Mouse (Mus musculus): ENCODE data around the gene Serf2. TPM values are rescaled to one million over a fixed set of nuclear protein-coding genes. Genes with fewer than 3 reads are reported as not detected.
A peak's percentile ranks its signal among the peaks of the same experiment; 100 is the strongest.

Serf2 gene
- polyA plus RNA-seq, 2 experiments = 459 to 635 TPM

- H3K9me3 ChIP-seq (ENCODE audit: control insufficient read depth, low read length) = no peaks in the 10 kb centered on the region
- no peak for ATAC-seq (ENCODE audit: low FRiP score, low read depth)
- no peaks in the 10 kb centered on the region for H3K27me3 ChIP-seq (ENCODE audit: control insufficient read depth, insufficient read depth, low read length)
- no peak overlapping the region for H3K4me2 ChIP-seq (replicated peaks; ENCODE audit: low read depth, low read length, severe bottlenecking)
- H3K36me3 ChIP-seq (ENCODE audit: control insufficient read depth, insufficient read depth, low read length) = peaks cover 11% of the 10 kb centered on the region; the same call in 1 of the 2 replicates
- no peak overlapping the region for H3K4me3 ChIP-seq (replicated peaks; ENCODE audit: low read length)
- peaks cover 22% of the 10 kb centered on the region for H3K4me1 ChIP-seq (ENCODE audit: control insufficient read depth, insufficient read depth, low read length)
- DNase-seq (ENCODE audit: low spot score) = no peak
- no peak overlapping the region for H3K27ac ChIP-seq (replicated peaks; ENCODE audit: low read depth, low read length)
- no peak overlapping the region for H3K9ac ChIP-seq (ENCODE audit: low read depth, low read length, severe bottlenecking)
- TF ChIP-seq POLR2A (IDR thresholded peaks at IDR 0.05; ENCODE audit: borderline replicate concordance, extremely low read depth, insufficient read depth, insufficient read length) = no peak
- 68% methylated on average over 4 of the region's 4 CpGs for WGBS
These were observed 2.5 kb upstream of the Serf2 start for GRCm38 (mm10) chr2:121446506-121446905.

- Histone ChIP-seq H3K27ac (replicated peaks; ENCODE audit: low read depth, low read length) (no peak overlapping the region), H3K9ac (ENCODE audit: low read depth, low read length, severe bottlenecking) (no peak overlapping the region), H3K36me3 (ENCODE audit: control insufficient read depth, insufficient read depth, low read length) (peaks cover 13% of the 10 kb centered on the region; the same call in 1 of the 2 replicates), H3K27me3 (ENCODE audit: control insufficient read depth, insufficient read depth, low read length) (no peaks in the 10 kb centered on the region), H3K9me3 (ENCODE audit: control insufficient read depth, low read length) (no peaks in the 10 kb centered on the region), H3K4me3 (replicated peaks; ENCODE audit: low read length) (no peak overlapping the region), H3K4me2 (replicated peaks; ENCODE audit: low read depth, low read length, severe bottlenecking) (no peak overlapping the region), H3K4me1 (ENCODE audit: control insufficient read depth, insufficient read depth, low read length) (peaks cover 17% of the 10 kb centered on the region)
- ATAC-seq (ENCODE audit: low FRiP score, low read depth) (no peak), DNase-seq (ENCODE audit: low spot score) (no peak)
- no peak for TF ChIP-seq POLR2A (IDR thresholded peaks at IDR 0.05; ENCODE audit: borderline replicate concordance, extremely low read depth, insufficient read depth, insufficient read length)
- 90% methylated on average over 3 of the region's 3 CpGs for WGBS
These were observed 2.0 kb upstream of the Serf2 start for GRCm38 (mm10) chr2:121447006-121447405.

- DNase-seq (ENCODE audit: low spot score) = peak; percentile 64
- Histone ChIP-seq H3K4me2 (replicated peaks; ENCODE audit: low read depth, low read length, severe bottlenecking) (peak overlapping the region; percentile 89), H3K4me1 (ENCODE audit: control insufficient read depth, insufficient read depth, low read length) (peaks cover 10% of the 10 kb centered on the region), H3K36me3 (ENCODE audit: control insufficient read depth, insufficient read depth, low read length) (peaks cover 24% of the 10 kb centered on the region), H3K4me3 (replicated peaks; ENCODE audit: low read length) (peak overlapping the region; percentile 99), H3K9me3 (ENCODE audit: control insufficient read depth, low read length) (no peaks in the 10 kb centered on the region), H3K9ac (ENCODE audit: low read depth, low read length, severe bottlenecking) (peak overlapping the region; percentile 61), H3K27ac (replicated peaks; ENCODE audit: low read depth, low read length) (peak overlapping the region; percentile 94), H3K27me3 (ENCODE audit: control insufficient read depth, insufficient read depth, low read length) (no peaks in the 10 kb centered on the region)
- no peak for TF ChIP-seq POLR2A (IDR thresholded peaks at IDR 0.05; ENCODE audit: borderline replicate concordance, extremely low read depth, insufficient read depth, insufficient read length)
- 17% methylated on average over 9 of the region's 9 CpGs for WGBS
- no peak for ATAC-seq (ENCODE audit: low FRiP score, low read depth)
These were observed 859 bp upstream of the Serf2 start for GRCm38 (mm10) chr2:121448136-121448535.

- H3K4me2 ChIP-seq (replicated peaks; ENCODE audit: low read depth, low read length, severe bottlenecking) = peak overlapping the region; percentile 89
- DNase-seq (ENCODE audit: low spot score) (no peak), ATAC-seq (ENCODE audit: low FRiP score, low read depth) (peak; percentile 34)
- H3K9ac ChIP-seq (ENCODE audit: low read depth, low read length, severe bottlenecking) = peak overlapping the region; percentile 93
- H3K27ac ChIP-seq (replicated peaks; ENCODE audit: low read depth, low read length) = peak overlapping the region; percentile 94
- 5% methylated on average over 44 of the region's 54 CpGs for WGBS
- peak overlapping the region; percentile 99 for H3K4me3 ChIP-seq (replicated peaks; ENCODE audit: low read length)
- TF ChIP-seq POLR2A (IDR thresholded peaks at IDR 0.05; ENCODE audit: borderline replicate concordance, extremely low read depth, insufficient read depth, insufficient read length) = no peak
- H3K4me1 ChIP-seq (ENCODE audit: control insufficient read depth, insufficient read depth, low read length) = peaks cover 10% of the 10 kb centered on the region
- H3K27me3 ChIP-seq (ENCODE audit: control insufficient read depth, insufficient read depth, low read length) = no peaks in the 10 kb centered on the region
- no peaks in the 10 kb centered on the region for H3K9me3 ChIP-seq (ENCODE audit: control insufficient read depth, low read length)
- peaks cover 37% of the 10 kb centered on the region for H3K36me3 ChIP-seq (ENCODE audit: control insufficient read depth, insufficient read depth, low read length)
These were observed 583 bp downstream of the Serf2 start for GRCm38 (mm10) chr2:121449545-121450011.

GRCm38 (mm10) chr2:121450093-121450492 is 1.1 kb downstream of the Serf2 start:
- peak overlapping the region; percentile 94 for H3K27ac ChIP-seq (replicated peaks; ENCODE audit: low read depth, low read length)
- peak overlapping the region; percentile 89 for H3K4me2 ChIP-seq (replicated peaks; ENCODE audit: low read depth, low read length, severe bottlenecking)
- no peaks in the 10 kb centered on the region for H3K9me3 ChIP-seq (ENCODE audit: control insufficient read depth, low read length)
- H3K27me3 ChIP-seq (ENCODE audit: control insufficient read depth, insufficient read depth, low read length) = no peaks in the 10 kb centered on the region
- H3K36me3 ChIP-seq (ENCODE audit: control insufficient read depth, insufficient read depth, low read length) = peaks cover 37% of the 10 kb centered on the region
- WGBS = 3% methylated on average over 7 of the region's 7 CpGs
- H3K4me3 ChIP-seq (replicated peaks; ENCODE audit: low read length) = peak overlapping the region; percentile 99
- peaks cover 10% of the 10 kb centered on the region for H3K4me1 ChIP-seq (ENCODE audit: control insufficient read depth, insufficient read depth, low read length)
- no peak for TF ChIP-seq POLR2A (IDR thresholded peaks at IDR 0.05; ENCODE audit: borderline replicate concordance, extremely low read depth, insufficient read depth, insufficient read length)
- ATAC-seq (ENCODE audit: low FRiP score, low read depth) = no peak
- no peak for DNase-seq (ENCODE audit: low spot score)
- H3K9ac ChIP-seq (ENCODE audit: low read depth, low read length, severe bottlenecking) = peak overlapping the region; percentile 93

All from limb, embryonic 14.5 days (tissue).